Mouse (Mus musculus) bone marrow, adult 2 months (tissue): ENCODE data around the gene Slc44a5.

Experiments
- CTCF ChIP-seq: fragments of 200-500 bp; IDR thresholded peaks from 2 replicates; pipeline ENCODE4 v1.5.1; 2011; ENCODE audit warnings: low read length, control low read depth; ENCODE audit not compliant: control insufficient read depth, insufficient read depth
- POLR2A ChIP-seq: fragments of 200-500 bp; IDR thresholded peaks from 2 replicates; pipeline ENCODE4 v1.6.1; 2011; ENCODE audit warnings: low read depth, mild to moderate bottlenecking, control low read depth, low read length, borderline replicate concordance; ENCODE audit not compliant: control insufficient read depth

GRCm38 (mm10) chr3:154124890-154125575, 151.8 kb downstream of the Slc44a5 start:
- TF ChIP-seq CTCF (no peak), POLR2A (no peak)
